Mouse (Mus musculus) heart, adult 11 months (tissue): ENCODE measurements around the gene Crb1.
"Not testable (repeated sequence)": the region's sequence is repeated elsewhere in the genome, so short reads cannot be mapped to it uniquely, and the experiment has no call there.

ENCODE experiments used
- DNase-seq: peaks from one replicate; pipeline ENCODE4 v3.0.0; 2022

The Crb1 gene

DNA sequence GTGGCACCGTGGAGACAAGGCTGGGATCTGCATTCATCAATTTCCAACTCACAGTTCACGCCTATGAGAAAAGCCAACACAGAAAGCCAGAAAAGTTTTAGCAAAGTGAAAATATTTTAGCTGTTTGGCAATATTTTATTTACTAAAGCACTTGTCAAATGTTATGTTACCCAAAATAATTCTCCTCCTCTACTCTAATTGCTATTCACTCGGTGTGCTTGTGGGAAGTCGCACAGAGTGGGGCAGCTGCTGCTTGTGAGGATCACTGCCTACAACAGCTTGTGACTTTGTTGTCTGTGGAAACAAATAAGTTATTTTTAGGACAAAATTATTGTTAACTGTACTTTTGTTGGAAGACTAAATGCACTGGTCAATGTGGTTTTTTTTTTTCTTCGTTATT, 48.6 kb downstream of the Crb1 start:
- no peak for DNase-seq

GRCm38 (mm10) chr1:139325378-139325777, 51.5 kb downstream of the Crb1 start:
- no peak for DNase-seq

GRCm38 (mm10) chr1:139319798-139320197, 57.1 kb downstream of the Crb1 start:
- no peak for DNase-seq

- no peak for DNase-seq
Measured at GRCm38 (mm10) chr1:139314297-139314874, 62.5 kb downstream of the Crb1 start.

GRCm38 (mm10) chr1:139308915-139309314, 68.0 kb downstream of the Crb1 start:
- no peak for DNase-seq

GRCm38 (mm10) chr1:139302519-139302918, 74.4 kb downstream of the Crb1 start:
- DNase-seq = not testable (repeated sequence)

- no peak for DNase-seq
Measured at GRCm38 (mm10) chr1:139301830-139302229, 75.1 kb downstream of the Crb1 start.

DNA sequence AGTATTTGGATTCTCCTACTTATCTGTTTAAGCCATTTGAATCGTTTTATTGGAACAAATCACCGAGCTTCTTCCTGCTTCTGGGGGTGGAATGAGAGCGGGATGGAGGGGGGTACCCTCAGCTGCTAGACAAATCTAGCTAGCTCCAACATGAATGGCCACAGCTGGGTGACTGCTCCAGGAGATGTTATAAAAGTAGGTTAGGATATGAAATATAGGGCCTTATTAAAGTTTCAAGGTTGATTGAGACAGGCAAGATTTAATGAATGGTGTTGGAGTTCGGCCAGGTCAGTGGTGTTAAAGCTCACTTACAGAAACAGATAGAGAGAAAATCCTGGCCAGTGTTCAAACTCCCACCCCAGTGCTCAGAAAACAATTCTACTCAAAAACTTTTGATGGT, 84.9 kb downstream of the Crb1 start:
- DNase-seq = no peak

DNA sequence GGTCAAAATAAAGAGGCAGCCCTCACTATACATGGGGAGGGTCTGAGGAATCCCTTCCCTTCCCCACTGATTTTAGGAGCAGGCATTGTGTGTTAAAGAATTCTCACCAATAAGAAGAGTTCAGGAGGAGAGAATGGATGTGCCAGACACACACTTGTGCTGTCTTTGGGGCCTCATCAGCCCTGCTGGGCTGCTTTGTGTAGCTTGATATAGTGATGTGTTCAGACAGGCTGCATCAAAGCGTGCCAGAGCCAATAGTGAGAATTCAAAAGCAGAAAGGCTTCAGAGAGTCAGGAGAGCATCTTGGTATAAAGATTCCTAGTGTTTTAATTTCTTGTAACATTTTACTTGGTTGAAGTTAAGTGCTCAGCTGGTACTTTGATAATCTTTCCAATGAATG, 85.3 kb downstream of the Crb1 start:
- no peak for DNase-seq

DNA sequence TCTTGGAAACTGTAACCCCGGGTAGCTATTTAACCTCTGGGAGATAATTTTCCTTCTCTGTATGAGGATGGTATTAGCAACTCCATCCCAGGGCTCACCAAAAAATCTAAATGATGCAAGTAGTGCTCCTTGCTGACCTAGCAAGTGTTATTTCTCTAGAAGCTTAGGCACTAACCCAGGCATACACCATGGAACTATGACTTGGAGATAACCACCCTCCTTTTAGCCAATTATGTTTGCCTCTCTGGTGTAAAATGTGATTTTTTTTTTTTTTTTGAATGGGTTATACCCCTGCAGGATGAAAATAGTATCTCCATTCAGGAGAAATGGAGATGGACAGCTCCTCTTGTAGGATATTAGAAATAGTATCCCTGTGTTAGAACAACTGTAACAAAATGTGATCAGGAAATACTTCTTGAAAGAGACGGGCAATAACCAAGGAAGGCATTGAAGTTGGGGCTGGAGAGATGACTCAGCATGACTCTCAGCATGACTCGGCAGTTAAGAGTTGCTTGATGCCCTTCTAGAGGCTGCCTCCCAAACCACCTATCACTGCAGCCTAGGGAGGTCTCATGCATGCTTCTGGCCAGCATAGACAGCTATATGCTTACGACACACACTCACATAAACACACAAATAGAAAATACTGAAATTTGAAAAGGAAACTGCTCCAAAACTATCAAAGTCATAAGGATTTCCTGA, 100.1 kb downstream of the Crb1 start:
- no peak for DNase-seq

DNA sequence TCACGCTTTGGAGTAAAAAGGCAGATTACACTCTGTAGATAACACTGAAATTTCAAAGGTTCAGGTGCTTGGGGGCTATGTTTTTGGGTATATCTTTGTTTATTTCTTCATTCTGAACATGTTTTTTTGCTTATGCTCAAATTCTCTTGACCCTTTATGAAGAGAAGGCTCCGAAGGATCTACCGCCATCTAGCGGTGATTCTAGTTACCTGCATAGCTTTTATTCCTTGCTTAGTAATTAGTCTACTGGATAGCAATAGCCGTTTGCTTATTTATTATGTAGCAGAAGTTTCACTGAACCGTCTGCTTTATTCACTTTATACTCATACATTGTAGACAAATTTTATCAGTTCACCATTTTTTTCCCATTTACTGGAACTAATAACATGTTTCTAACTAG, 109.1 kb downstream of the Crb1 start:
- DNase-seq = no peak

GRCm38 (mm10) chr1:139264245-139264644, 112.7 kb downstream of the Crb1 start:
- DNase-seq = no peak

DNA sequence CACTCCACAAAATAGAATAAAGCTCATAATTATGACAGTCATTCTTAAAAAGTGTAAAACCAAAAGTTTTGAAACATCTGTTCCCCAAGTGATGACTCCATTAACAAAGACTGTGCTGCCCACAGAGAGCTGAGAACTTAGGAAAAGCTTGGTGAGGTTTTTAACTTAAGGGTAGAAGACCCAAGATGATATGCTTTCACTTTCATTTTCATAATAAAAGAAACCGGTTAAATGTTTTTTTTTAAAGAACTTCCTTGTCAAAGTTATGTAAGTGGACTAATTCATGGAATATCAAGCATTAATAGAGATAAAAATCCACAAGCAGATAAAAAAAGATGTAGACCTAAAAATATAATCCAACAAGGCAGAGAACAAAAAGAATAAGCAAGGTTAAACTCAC, 113.7 kb downstream of the Crb1 start:
- no peak for DNase-seq

GRCm38 (mm10) chr1:139255581-139255980, 121.3 kb downstream of the Crb1 start:
- no peak for DNase-seq

- DNase-seq = no peak
Measured at GRCm38 (mm10) chr1:139252041-139252440, 124.9 kb downstream of the Crb1 start.

DNA sequence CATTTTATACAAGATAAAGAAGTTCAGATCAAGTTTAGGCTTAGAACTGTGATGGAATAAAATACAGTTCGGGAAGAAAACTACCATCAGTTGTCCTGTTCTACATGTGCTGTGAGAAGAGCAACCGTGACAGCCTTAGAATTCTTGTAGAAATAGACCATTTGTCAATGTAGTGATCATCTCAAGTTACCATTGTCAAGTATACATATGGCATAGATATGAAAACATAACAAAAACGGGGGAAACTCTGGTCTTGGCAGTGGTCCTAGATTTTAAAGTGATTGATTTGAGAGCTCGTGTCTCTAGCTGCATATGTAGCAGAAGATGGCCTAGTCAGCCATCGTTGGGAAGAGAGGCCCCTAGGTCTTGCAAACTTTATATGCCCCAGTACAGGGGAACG, 127.7 kb downstream of the Crb1 start:
- DNase-seq = no peak

DNA sequence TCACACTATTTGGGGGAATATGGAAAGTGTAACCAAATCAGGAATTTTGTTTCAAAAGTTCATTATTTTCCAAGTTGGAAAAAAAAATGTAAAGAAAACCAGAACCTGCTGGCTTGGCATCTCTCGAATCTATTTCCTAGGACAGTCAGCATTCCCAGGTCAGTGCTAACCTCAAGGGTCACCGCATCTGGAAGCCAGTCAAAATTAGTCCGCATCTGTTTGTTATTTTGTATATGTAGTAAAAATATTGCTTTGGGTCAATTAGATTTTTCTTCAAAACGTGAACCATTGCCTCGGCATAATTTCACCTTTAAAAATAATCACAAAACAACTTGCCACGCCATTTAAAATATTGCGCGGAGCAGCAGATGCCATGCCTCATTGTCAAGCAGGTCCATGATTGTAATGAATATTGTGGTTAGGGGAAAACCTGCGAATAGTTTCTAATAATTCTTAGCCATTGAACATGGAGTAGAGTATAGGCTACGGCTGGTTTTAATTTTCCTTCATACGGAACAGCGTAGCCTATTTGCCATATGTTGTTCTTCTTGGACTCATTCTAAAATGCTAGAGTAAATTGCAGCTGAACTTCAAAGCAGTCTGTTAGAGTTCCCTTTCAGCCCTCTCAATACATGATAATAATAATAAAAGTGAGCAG, 130.0 kb downstream of the Crb1 start:
- DNase-seq = no peak

- no peak for DNase-seq
Measured at GRCm38 (mm10) chr1:139236794-139237193, 140.1 kb downstream of the Crb1 start.

- DNase-seq = no peak
Measured at GRCm38 (mm10) chr1:139234611-139235568, 142.0 kb downstream of the Crb1 start.

GRCm38 (mm10) chr1:139232636-139233035, 144.3 kb downstream of the Crb1 start:
- DNase-seq = no peak

GRCm38 (mm10) chr1:139224309-139224949, 152.5 kb downstream of the Crb1 start:
- DNase-seq = no peak

GRCm38 (mm10) chr1:139223804-139224203, 153.1 kb downstream of the Crb1 start:
- no peak for DNase-seq

DNA sequence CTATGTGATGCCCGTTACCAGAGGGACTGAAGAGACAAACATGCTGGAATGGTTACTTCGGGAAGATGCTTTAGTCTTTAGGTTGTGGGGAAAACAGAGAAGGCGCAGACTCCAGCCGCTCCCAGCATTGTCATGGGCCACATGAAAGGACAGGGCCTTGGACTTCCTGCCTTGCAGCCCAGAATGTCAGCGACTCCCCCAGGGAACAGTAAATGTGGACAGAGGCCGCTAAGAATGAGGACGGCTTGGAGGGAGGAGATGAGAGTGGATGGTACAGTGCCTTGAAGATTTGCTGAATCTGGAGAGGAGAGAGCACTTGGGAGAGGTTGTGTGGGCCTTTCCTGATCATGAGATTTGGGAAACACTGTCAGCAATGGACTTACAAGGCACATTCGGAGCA, 161.6 kb downstream of the Crb1 start:
- peak; percentile 93 for DNase-seq
